Mouse (Mus musculus): ENCODE results near the gene Pcgf6. TPM values are rescaled to one million over a fixed set of nuclear protein-coding genes. Genes with fewer than 3 reads are reported as not detected.
"Not testable (repeated sequence)": the region's sequence is repeated elsewhere in the genome, so short reads cannot be mapped to it uniquely, and the experiment has no call there.

Pcgf6 gene
- polyA plus RNA-seq, 1 experiment from 2014 or later: 31.2 TPM

DNA sequence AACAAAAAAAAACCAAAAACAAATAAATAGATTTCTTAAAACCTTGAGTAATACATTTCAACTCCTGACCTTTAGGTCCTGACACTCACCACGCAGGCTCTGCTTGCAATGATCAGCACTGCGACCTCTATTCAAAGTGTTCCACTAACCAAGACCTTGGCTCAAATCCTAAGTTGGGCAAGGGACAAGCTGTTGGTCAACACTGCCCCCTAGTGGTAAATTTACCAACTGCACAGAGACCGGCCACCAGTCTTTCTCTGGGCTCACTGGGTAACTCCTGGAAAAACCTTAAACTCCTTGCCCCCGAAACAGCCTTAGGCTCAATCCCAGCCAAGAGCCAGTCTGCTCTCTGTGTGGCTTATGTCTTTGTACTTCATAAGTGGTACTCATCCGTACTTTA lies 59.6 kb downstream of the Pcgf6 start:
- Histone ChIP-seq H3K9me3 (no peaks in the 10 kb centered on the region), H3K36me3 (no peaks in the 10 kb centered on the region), H3K27ac (no peak overlapping the region), H3K4me3 (replicated peaks) (no peak overlapping the region), H3K4me2 (replicated peaks) (no peak overlapping the region), H3K9ac (replicated peaks) (no peak overlapping the region), H3K27me3 (no peaks in the 10 kb centered on the region), H3K4me1 (replicated peaks) (peaks cover 16% of the 10 kb centered on the region)
- ATAC-seq: peak; percentile 56; the same call in 1 of the 2 replicates
- 9% methylated on average over 5 of the region's 5 CpGs for WGBS

DNA sequence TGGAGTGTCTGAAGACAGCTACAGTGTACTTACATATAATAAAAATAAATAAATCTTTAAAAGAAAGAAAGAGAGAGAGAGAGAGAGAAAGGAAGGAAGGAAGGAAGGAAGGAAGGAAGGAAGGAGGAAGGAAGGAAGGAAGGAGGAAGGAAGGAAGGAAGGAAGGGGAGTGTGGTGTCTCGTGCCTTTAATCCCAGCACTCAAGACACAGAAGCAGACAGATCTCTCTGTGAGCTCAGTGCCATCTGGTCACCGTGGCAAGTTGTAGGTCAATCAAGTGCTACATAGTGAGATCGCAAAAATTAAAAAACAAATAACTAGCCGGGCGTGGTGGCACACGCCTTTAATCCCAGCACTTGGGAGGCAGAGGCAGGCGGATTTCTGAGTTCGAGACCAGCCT lies 60.1 kb downstream of the Pcgf6 start:
- H3K4me2 ChIP-seq (replicated peaks); H3K27me3 ChIP-seq; ATAC-seq; H3K9me3 ChIP-seq; H3K4me3 ChIP-seq (replicated peaks); H3K9ac ChIP-seq (replicated peaks); H3K27ac ChIP-seq; H3K36me3 ChIP-seq: not testable (repeated sequence)
- 83% methylated on average over 8 of the region's 8 CpGs for WGBS
- peaks cover 16% of the 10 kb centered on the region for H3K4me1 ChIP-seq (replicated peaks)

DNA sequence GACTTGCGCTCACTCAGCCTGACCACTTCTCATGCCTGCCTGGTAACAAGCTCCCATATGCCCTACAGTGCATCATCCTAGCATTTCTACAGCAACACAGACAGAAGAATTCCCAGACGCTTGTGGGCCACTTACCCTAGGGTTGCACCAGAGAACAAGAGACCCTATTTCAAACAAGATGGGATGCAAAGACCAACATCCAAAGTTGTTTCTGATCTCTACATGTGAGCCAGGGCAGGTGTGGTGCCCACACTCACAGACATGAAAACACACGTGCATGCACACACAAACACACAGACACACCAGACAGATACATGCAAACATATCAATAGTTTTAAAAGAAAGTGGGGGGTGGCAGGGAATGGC lies 60.6 kb downstream of the Pcgf6 start:
- no peak overlapping the region for H3K4me3 ChIP-seq (replicated peaks)
- H3K9ac ChIP-seq (replicated peaks): no peak overlapping the region
- ATAC-seq: no peak
- H3K4me1 ChIP-seq (replicated peaks): peaks cover 16% of the 10 kb centered on the region
- H3K27me3 ChIP-seq: no peaks in the 10 kb centered on the region
- H3K27ac ChIP-seq: no peak overlapping the region
- H3K36me3 ChIP-seq: no peaks in the 10 kb centered on the region
- H3K9me3 ChIP-seq: no peaks in the 10 kb centered on the region
- no peak overlapping the region for H3K4me2 ChIP-seq (replicated peaks)
- 81% methylated on average over 3 of the region's 3 CpGs for WGBS

DNA sequence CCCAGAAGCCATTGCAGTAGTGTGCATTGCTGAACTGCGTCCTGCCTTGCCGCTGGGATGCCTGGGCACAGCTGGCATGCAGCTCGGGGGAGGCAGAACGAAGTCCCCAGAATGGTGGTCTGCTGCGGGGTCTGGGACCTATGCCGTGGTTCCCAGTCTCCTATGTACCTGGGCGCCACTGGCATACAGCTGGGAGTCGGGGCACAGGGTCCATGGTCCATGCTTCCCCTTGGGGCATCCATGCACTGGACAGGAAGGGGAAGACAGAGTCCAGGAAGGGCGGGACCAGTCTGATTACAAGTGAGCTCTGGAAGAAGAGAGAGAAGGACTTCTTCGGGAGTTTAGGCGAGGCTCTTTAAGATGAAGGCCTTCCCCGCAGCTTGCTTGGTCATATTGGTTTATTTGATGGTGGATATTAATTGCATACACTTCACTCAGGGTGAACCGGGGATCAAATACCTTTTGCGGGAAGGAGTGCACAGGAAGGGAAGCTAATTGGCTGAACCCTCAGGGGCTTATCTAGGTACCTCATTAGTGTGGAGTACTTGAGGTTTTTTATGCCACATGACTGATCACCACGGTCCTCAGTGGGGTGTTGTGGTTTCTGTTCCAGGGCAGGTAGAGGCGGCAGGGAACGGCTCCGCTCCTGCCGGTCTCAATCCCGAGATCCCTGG lies 61.1 kb downstream of the Pcgf6 start:
- peaks cover 16% of the 10 kb centered on the region for H3K4me1 ChIP-seq (replicated peaks)
- 0 out of 2 replicates have a peak, but pooled peaks have one; percentile 11 for ATAC-seq

DNA sequence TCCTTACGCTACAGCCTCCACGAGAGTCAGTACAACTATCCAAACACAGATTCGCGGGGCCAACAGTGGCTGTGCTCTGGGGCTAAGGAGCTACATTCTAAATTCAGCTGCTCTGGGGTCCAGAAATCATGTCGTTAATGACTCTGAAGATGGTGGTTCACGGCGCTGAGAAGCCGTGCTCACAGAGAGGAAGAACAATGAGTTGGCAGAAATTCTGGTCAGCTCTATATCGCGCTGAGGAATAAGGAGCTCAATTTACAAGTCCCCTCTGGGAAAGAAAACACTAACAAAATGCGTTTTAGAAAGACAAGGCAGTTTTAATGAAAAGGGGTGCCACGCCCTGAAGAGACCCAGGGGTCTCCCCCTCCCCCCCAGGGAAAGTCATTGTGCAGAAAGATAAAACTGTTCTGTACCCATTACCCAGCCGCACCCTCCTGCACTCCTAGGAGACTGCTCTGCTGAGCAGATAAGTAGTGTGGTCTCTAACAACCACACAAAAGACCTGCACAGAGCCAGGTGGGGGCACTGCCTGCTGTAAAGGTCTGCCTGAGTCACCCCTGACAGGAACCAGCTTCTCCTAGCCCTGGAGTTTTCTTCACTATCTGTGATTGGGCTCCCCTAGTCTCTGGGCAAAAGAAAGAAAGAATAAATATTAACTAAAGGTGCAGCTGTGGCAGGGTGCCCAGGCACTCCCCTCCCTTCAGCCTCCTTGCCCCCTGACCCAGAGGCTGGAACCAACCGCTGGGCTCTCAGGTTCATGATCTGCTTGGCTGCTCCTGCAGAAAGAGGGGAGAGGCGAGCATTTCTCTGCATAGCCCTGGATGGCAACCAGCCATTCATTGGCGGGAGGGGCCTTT lies 62.2 kb downstream of the Pcgf6 start:
- H3K4me3 ChIP-seq (replicated peaks): no peak overlapping the region
- 46% methylated on average over 16 of the region's 16 CpGs for WGBS
- H3K9me3 ChIP-seq: no peaks in the 10 kb centered on the region
- no peak overlapping the region for H3K4me2 ChIP-seq (replicated peaks)
- no peaks in the 10 kb centered on the region for H3K36me3 ChIP-seq
- no peak overlapping the region for H3K27ac ChIP-seq
- H3K9ac ChIP-seq (replicated peaks): no peak overlapping the region
- no peak for ATAC-seq
- H3K4me1 ChIP-seq (replicated peaks): peaks cover 20% of the 10 kb centered on the region
- H3K27me3 ChIP-seq: no peaks in the 10 kb centered on the region

More for the DNA sequence above, 61.1 kb downstream of the Pcgf6 start:
- Histone ChIP-seq H3K9ac (replicated peaks) (no peak overlapping the region), H3K4me3 (replicated peaks) (no peak overlapping the region), H3K36me3 (no peaks in the 10 kb centered on the region), H3K27ac (no peak overlapping the region), H3K4me2 (replicated peaks) (no peak overlapping the region), H3K9me3 (no peaks in the 10 kb centered on the region), H3K27me3 (no peaks in the 10 kb centered on the region)
- WGBS: 80% methylated on average over 20 of the region's 20 CpGs

- ATAC-seq: no peak
- no peak overlapping the region for H3K4me2 ChIP-seq (replicated peaks)
- H3K27ac ChIP-seq: no peak overlapping the region
- no peak overlapping the region for H3K9ac ChIP-seq (replicated peaks)
- no peaks in the 10 kb centered on the region for H3K27me3 ChIP-seq
- H3K4me1 ChIP-seq (replicated peaks): peaks cover 20% of the 10 kb centered on the region
- 83% methylated on average over 6 of the region's 6 CpGs for WGBS
- no peaks in the 10 kb centered on the region for H3K36me3 ChIP-seq
- no peaks in the 10 kb centered on the region for H3K9me3 ChIP-seq
- no peak overlapping the region for H3K4me3 ChIP-seq (replicated peaks)
These were observed 63.1 kb downstream of the Pcgf6 start for GRCm38 (mm10) chr19:46987646-46988045.

GRCm38 (mm10) chr19:46984726-46985622 lies 65.7 kb downstream of the Pcgf6 start:
- no peak overlapping the region for H3K4me2 ChIP-seq (replicated peaks)
- H3K9ac ChIP-seq (replicated peaks): no peak overlapping the region
- no peaks in the 10 kb centered on the region for H3K36me3 ChIP-seq
- H3K4me3 ChIP-seq (replicated peaks): no peak overlapping the region
- H3K9me3 ChIP-seq: no peaks in the 10 kb centered on the region
- ATAC-seq: no peak
- WGBS: 86% methylated on average over 13 of the region's 13 CpGs
- peaks cover 20% of the 10 kb centered on the region for H3K4me1 ChIP-seq (replicated peaks)
- no peak overlapping the region for H3K27ac ChIP-seq
- no peaks in the 10 kb centered on the region for H3K27me3 ChIP-seq

DNA sequence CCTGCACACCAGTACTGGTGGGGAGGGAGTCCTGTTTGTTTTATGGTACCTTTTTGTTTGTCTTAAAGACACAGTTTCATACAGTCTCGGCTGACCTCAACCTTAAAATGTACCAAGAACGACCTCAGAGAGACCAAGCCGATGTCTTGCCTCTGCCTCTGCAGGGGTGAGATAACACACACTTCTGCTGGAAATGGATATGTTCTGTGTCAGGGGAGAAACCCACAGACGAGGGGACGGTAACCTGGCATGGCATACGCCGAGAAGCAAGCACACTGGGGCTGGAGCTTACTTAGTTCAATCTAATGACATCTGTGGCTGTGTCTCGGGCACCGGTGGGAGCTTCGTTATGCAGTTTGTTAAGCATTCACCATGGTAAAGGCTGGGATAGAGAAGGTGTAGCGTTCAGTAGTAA lies 66.7 kb downstream of the Pcgf6 start:
- no peak for ATAC-seq
- Histone ChIP-seq H3K9ac (replicated peaks) (no peak overlapping the region; the same call in 1 of the 2 replicates), H3K9me3 (no peaks in the 10 kb centered on the region), H3K4me2 (replicated peaks) (no peak overlapping the region), H3K4me1 (replicated peaks) (peaks cover 13% of the 10 kb centered on the region), H3K36me3 (no peaks in the 10 kb centered on the region), H3K27me3 (no peaks in the 10 kb centered on the region), H3K4me3 (replicated peaks) (no peak overlapping the region), H3K27ac (no peak overlapping the region)
- 61% methylated on average over 11 of the region's 11 CpGs for WGBS

Other genes starting within 250 kb of the Pcgf6 start
- gene Ina, start 36.2 kb downstream of the Pcgf6 start, polyA plus RNA-seq (2015; fragmentation: Nextera tagmentation; extraction: Ambion mirVana): 481 and 511 TPM in 2 replicates
- 96.0 and 97.2 TPM in 2 replicates for gene Nt5c2, start 35.8 kb downstream of the Pcgf6 start, polyA plus RNA-seq (2015; fragmentation: Nextera tagmentation; extraction: Ambion mirVana)
- 6.9 and 8.0 TPM in 2 replicates for gene Taf5, start 16.8 kb upstream of the Pcgf6 start, polyA plus RNA-seq (2015; fragmentation: Nextera tagmentation; extraction: Ambion mirVana)
- 1,460 and 1,506 TPM in 2 replicates for gene Usmg5, start 39.7 kb upstream of the Pcgf6 start, polyA plus RNA-seq (2015; fragmentation: Nextera tagmentation; extraction: Ambion mirVana)
- 7.7 and 8.0 TPM in 2 replicates for gene Pdcd11, start 39.9 kb upstream of the Pcgf6 start, polyA plus RNA-seq (2015; fragmentation: Nextera tagmentation; extraction: Ambion mirVana)
- gene Calhm2, start 87.4 kb upstream of the Pcgf6 start, polyA plus RNA-seq (2015; fragmentation: Nextera tagmentation; extraction: Ambion mirVana): 0.82 and 1.0 TPM in 2 replicates
- not detected in 2 replicates for gene Calhm1, start 93.3 kb upstream of the Pcgf6 start, polyA plus RNA-seq (2015; fragmentation: Nextera tagmentation; extraction: Ambion mirVana)
- not detected in 2 replicates for gene Calhm3, start 106.9 kb upstream of the Pcgf6 start, polyA plus RNA-seq (2015; fragmentation: Nextera tagmentation; extraction: Ambion mirVana)
- 4.6 and 5.9 TPM in 2 replicates for gene Neurl1a, start 127.9 kb upstream of the Pcgf6 start, polyA plus RNA-seq (2015; fragmentation: Nextera tagmentation; extraction: Ambion mirVana)

Measured in midbrain, embryonic 13.5 days (tissue).